Comparison of ENCODE assay signal across 9 mouse cellular contexts in the genomic region with DNA sequence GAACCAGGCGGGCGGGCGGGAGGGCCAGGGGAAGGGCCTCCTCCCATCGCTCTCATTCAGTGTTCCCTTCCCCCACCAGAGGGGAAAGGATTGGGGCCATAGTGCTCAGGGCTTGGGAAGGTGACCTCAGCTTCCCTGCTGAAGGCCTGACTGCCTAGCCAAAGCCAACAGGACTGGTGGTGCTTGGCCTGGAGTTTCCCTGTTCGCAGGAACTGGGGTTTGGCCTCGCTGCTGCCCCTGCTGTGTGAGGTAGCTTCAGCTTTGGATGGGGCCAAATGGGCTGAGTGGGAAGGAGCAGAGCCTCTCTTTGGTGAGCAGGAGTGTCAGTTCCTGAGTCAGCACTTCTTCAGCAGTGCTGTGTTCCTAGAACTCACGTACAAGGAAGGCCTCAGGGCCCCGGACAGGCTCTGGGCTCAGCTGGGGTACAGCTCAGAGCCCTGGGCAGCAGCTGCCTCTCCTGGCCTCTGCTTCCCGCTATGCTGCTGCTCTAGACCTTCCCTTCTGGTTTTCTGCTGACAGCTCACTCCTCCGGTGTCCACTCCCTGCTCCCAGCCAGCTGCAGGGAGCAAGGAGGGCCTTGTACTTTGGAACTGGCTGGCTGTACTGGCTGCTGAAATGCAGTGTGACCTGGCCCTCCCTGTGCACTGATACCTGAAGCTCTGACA. TPM values are rescaled to one million over a fixed set of nuclear protein-coding genes. Genes with fewer than 3 reads are reported as not detected.
A peak's percentile ranks its signal among the peaks of the same experiment; 100 is the strongest.
DNase-seq lines count a peak whose midpoint lies in the region; ATAC-seq and TF ChIP-seq lines count a peak whose summit lies in the region.
"Had no signal": no experiment of that assay in that cellular context is flagged by ENCODE, and none has a peak within 500 bp of the region (broad histone marks: within the 10 kb centered on the region; RNA-seq: fewer than 3 reads in every experiment).

No protein-coding gene starts in this region.

- TF ChIP-seq CTCF in ES-Bruce4 (IDR thresholded peaks at IDR 0.05; ENCODE audit: low read depth, low read length) = no peak
- no peak for TF ChIP-seq CTCF in bone marrow, adult 2 months (IDR thresholded peaks at IDR 0.05; ENCODE audit: control insufficient read depth, insufficient read depth, low read length)
- TF ChIP-seq CTCF in kidney, postnatal 0 days (IDR thresholded peaks at IDR 0.05; ENCODE audit: low read depth) = no peak

- no peak for DNase-seq in kidney, postnatal 0 days (ENCODE audit: low spot score)
- no peak for DNase-seq in frontal cortex, postnatal 10 days (ENCODE audit: low spot score in 2 of 2)
- DNase-seq in testis, postnatal 14 days (ENCODE audit: low spot score) = no peak
- no peak for DNase-seq in layer of hippocampus, adult 8-10 months (ENCODE audit: low spot score in 2 of 2)

- 89% methylated on average over 10 of the region's 10 CpGs for WGBS in bone marrow, adult 2 months
- WGBS in heart, embryonic 11.5 days (ENCODE audit: insufficient replicate concordance) = 53% methylated on average over 10 of the region's 10 CpGs
- 71% methylated on average over 10 of the region's 10 CpGs for WGBS in kidney, postnatal 0 days

- peak; percentile 43 for ATAC-seq in heart, embryonic 11.5 days (replicated peaks; ENCODE audit: insufficient number of reproducible peaks, low FRiP score, low TSS enrichment)
- ATAC-seq in kidney, postnatal 0 days (replicated peaks; ENCODE audit: low FRiP score, low read depth) = peak; percentile 89
- no peak for ATAC-seq in monocyte, adult 5-6 weeks (replicated peaks; ENCODE audit: insufficient number of reproducible peaks, low FRiP score, low TSS enrichment, poor library complexity, severe bottlenecking)

- no peak overlapping the region for H3K4me3 ChIP-seq in ES-Bruce4 (ENCODE audit: low read depth, low read length)
- no peak overlapping the region for H3K4me3 ChIP-seq in bone marrow, adult 2 months (replicated peaks; ENCODE audit: control insufficient read depth, low read depth, low read length)
- H3K4me3 ChIP-seq in heart, embryonic 11.5 days (ENCODE audit: low read depth, low read length) = no peak overlapping the region
- no peak overlapping the region for H3K4me3 ChIP-seq in kidney, postnatal 0 days (replicated peaks; ENCODE audit: low read depth, low read length)
- H3K4me3 ChIP-seq: neural tube, embryonic 12.5 days had no signal

- no peaks in the 10 kb centered on the region for H3K27me3 ChIP-seq in ES-Bruce4 (ENCODE audit: control insufficient read depth, insufficient read depth, low read length, poor library complexity, severe bottlenecking)
- no peaks in the 10 kb centered on the region for H3K27me3 ChIP-seq in heart, embryonic 11.5 days (ENCODE audit: control insufficient read depth, insufficient read depth, low read length)
- no peaks in the 10 kb centered on the region for H3K27me3 ChIP-seq in kidney, postnatal 0 days (ENCODE audit: insufficient read depth, low read length)
- H3K27me3 ChIP-seq: neural tube, embryonic 12.5 days had no signal

- TF ChIP-seq POLR2A in ES-Bruce4 (IDR thresholded peaks at IDR 0.05; ENCODE audit: insufficient read depth, low read length) = no peak
- no peak for TF ChIP-seq POLR2A in bone marrow, adult 2 months (IDR thresholded peaks at IDR 0.05; ENCODE audit: borderline replicate concordance, control insufficient read depth, low read depth, low read length)

- H3K27ac ChIP-seq in ES-Bruce4 (ENCODE audit: insufficient read depth, low read length) = peak overlapping the region; percentile 7
- peak overlapping the region; percentile 16; the same call in 1 of the 2 replicates for H3K27ac ChIP-seq in bone marrow, adult 2 months (ENCODE audit: control insufficient read depth, insufficient read depth, low read depth, low read length, poor library complexity)
- peak overlapping the region; percentile 74 for H3K27ac ChIP-seq in heart, embryonic 11.5 days (ENCODE audit: low read depth, low read length)
- peak overlapping the region; percentile 82 for H3K27ac ChIP-seq in kidney, postnatal 0 days
- H3K27ac ChIP-seq: neural tube, embryonic 12.5 days had no signal

- H3K4me2 ChIP-seq in heart, embryonic 11.5 days = peak overlapping the region; percentile 40
- H3K4me2 ChIP-seq in kidney, postnatal 0 days (ENCODE audit: low read length) = no peak overlapping the region
- H3K4me2 ChIP-seq: neural tube, embryonic 12.5 days had no signal

- H3K9me3 ChIP-seq in ES-Bruce4 (replicated peaks; ENCODE audit: control insufficient read depth, insufficient read depth, low read length, poor library complexity, severe bottlenecking) = no peaks in the 10 kb centered on the region
- no peaks in the 10 kb centered on the region for H3K9me3 ChIP-seq in heart, embryonic 11.5 days (replicated peaks; ENCODE audit: control insufficient read depth, low read length)
- H3K9me3 ChIP-seq in kidney, postnatal 0 days (replicated peaks; ENCODE audit: low read length) = no peaks in the 10 kb centered on the region
- H3K9me3 ChIP-seq: neural tube, embryonic 12.5 days had no signal

- H3K4me1 ChIP-seq in ES-Bruce4 (ENCODE audit: control insufficient read depth, insufficient read depth, low read length) = peaks cover 7% of the 10 kb centered on the region
- H3K4me1 ChIP-seq in bone marrow, adult 2 months (ENCODE audit: control insufficient read depth, insufficient read depth, low read length) = no peaks in the 10 kb centered on the region; the same call in 1 of the 2 replicates
- H3K4me1 ChIP-seq in heart, embryonic 11.5 days (ENCODE audit: control insufficient read depth, insufficient read depth, low read length) = peaks cover 37% of the 10 kb centered on the region
- H3K4me1 ChIP-seq in kidney, postnatal 0 days (replicated peaks; ENCODE audit: insufficient read depth, low read length) = 0 out of 2 replicates have a peak, but pooled peaks cover 2% of the 10 kb centered on the region

- peaks cover 13% of the 10 kb centered on the region for H3K36me3 ChIP-seq in ES-Bruce4 (ENCODE audit: control insufficient read depth, insufficient read depth, low read length, poor library complexity, severe bottlenecking)
- H3K36me3 ChIP-seq in heart, embryonic 11.5 days (ENCODE audit: control insufficient read depth, insufficient read depth, low read length) = peaks cover 19% of the 10 kb centered on the region
- H3K36me3 ChIP-seq in kidney, postnatal 0 days (ENCODE audit: insufficient read depth, low read length) = peaks cover 20% of the 10 kb centered on the region

- no peak for TF ChIP-seq EP300 in ES-Bruce4 (IDR thresholded peaks at IDR 0.05; ENCODE audit: insufficient read depth, low read depth, low read length)

- no peak overlapping the region for H3K9ac ChIP-seq in ES-Bruce4 (ENCODE audit: low read depth, poor library complexity, severe bottlenecking)
- H3K9ac ChIP-seq in heart, embryonic 11.5 days (ENCODE audit: low read depth, low read length) = peak overlapping the region; percentile 16; the same call in 1 of the 2 replicates
- no peak overlapping the region for H3K9ac ChIP-seq in kidney, postnatal 0 days (ENCODE audit: low read depth, low read length)
- H3K9ac ChIP-seq: neural tube, embryonic 12.5 days had no signal

RNA-seq across cellular contexts. Expression of gene Ehd1, which starts 14.7 kb away (rescaled TPM):
- polyA plus RNA-seq in ES-Bruce4 (2011; ENCODE audit: insufficient read depth, insufficient read length, low read depth, missing spikeins) = 81.0 and 81.6 TPM in 2 replicates
- polyA plus RNA-seq in bone marrow, adult 2 months (2011; ENCODE audit: insufficient read depth, insufficient read length, low replicate concordance, missing spikeins) = 40.0 and 63.1 TPM in 2 replicates
- 70.0 and 82.8 TPM in 2 replicates for polyA plus RNA-seq in heart, embryonic 11.5 days (2014; fragmentation: Nextera tagmentation; extraction: Ambion mirVana)
- 64.2 and 73.4 TPM in 2 replicates for polyA plus RNA-seq in kidney, postnatal 0 days (2015; fragmentation: Nextera tagmentation; extraction: Ambion mirVana)
- total RNA-seq in monocyte, adult 5-6 weeks (2017) = 40.8 to 62.5 TPM (median 59.6 TPM) in 3 replicates
- 10 to 100 TPM; 59.1 to 76.4 (median 70.3) TPM for total RNA-seq in layer of hippocampus, adult 8-10 months (2022)

RNA-seq across cellular contexts. Expression of gene Cdc42bpg, which starts 15.0 kb away (rescaled TPM):
- 57.7 and 60.5 TPM in 2 replicates for polyA plus RNA-seq in ES-Bruce4 (2011; ENCODE audit: insufficient read depth, insufficient read length, low read depth, missing spikeins)
- polyA plus RNA-seq in bone marrow, adult 2 months (2011; ENCODE audit: insufficient read depth, insufficient read length, low replicate concordance, missing spikeins) = 7.2 and 13.6 TPM in 2 replicates
- polyA plus RNA-seq in heart, embryonic 11.5 days (2014; fragmentation: Nextera tagmentation; extraction: Ambion mirVana) = 0.44 and 0.74 TPM in 2 replicates
- polyA plus RNA-seq in kidney, postnatal 0 days (2015; fragmentation: Nextera tagmentation; extraction: Ambion mirVana) = 1.0 TPM in 2 replicates
- 1.9 to 4.3 TPM (median 2.2 TPM) in 3 replicates for total RNA-seq in monocyte, adult 5-6 weeks (2017)
- total RNA-seq in layer of hippocampus, adult 8-10 months (2022) = 1 to 10 TPM; 5.9 to 9.5 (median 6.5) TPM

RNA-seq across cellular contexts. Expression of gene Men1, which starts 43.5 kb away (rescaled TPM):
- polyA plus RNA-seq in ES-Bruce4 (2011; ENCODE audit: insufficient read depth, insufficient read length, low read depth, missing spikeins) = 34.8 and 40.5 TPM in 2 replicates
- 17.7 and 33.1 TPM in 2 replicates for polyA plus RNA-seq in bone marrow, adult 2 months (2011; ENCODE audit: insufficient read depth, insufficient read length, low replicate concordance, missing spikeins)
- polyA plus RNA-seq in heart, embryonic 11.5 days (2014; fragmentation: Nextera tagmentation; extraction: Ambion mirVana) = 31.8 and 35.1 TPM in 2 replicates
- 51.9 and 54.6 TPM in 2 replicates for polyA plus RNA-seq in kidney, postnatal 0 days (2015; fragmentation: Nextera tagmentation; extraction: Ambion mirVana)
- 14.1 to 22.5 TPM (median 17.8 TPM) in 3 replicates for total RNA-seq in monocyte, adult 5-6 weeks (2017)
- total RNA-seq in layer of hippocampus, adult 8-10 months (2022) = 10 to 100 TPM; 60.0 to 74.4 (median 63.5) TPM

RNA-seq across cellular contexts. Expression of gene Map4k2, which starts 49.7 kb away (rescaled TPM):
- polyA plus RNA-seq in ES-Bruce4 (2011; ENCODE audit: insufficient read depth, insufficient read length, low read depth, missing spikeins) = 10.7 and 16.9 TPM in 2 replicates
- polyA plus RNA-seq in bone marrow, adult 2 months (2011; ENCODE audit: insufficient read depth, insufficient read length, low replicate concordance, missing spikeins) = 128 and 324 TPM in 2 replicates
- 9.6 and 10.1 TPM in 2 replicates for polyA plus RNA-seq in heart, embryonic 11.5 days (2014; fragmentation: Nextera tagmentation; extraction: Ambion mirVana)
- 12.2 and 13.5 TPM in 2 replicates for polyA plus RNA-seq in kidney, postnatal 0 days (2015; fragmentation: Nextera tagmentation; extraction: Ambion mirVana)
- total RNA-seq in monocyte, adult 5-6 weeks (2017) = 119 to 200 TPM (median 169 TPM) in 3 replicates
- total RNA-seq in layer of hippocampus, adult 8-10 months (2022) = 100 to 1,000 TPM in 2 of 4 experiments, 10 to 100 TPM in 2; 85.0 to 114 (median 103) TPM

RNA-seq across cellular contexts. Expression of gene Atg2a, which starts 49.8 kb away (rescaled TPM):
- 10.9 and 11.1 TPM in 2 replicates for polyA plus RNA-seq in ES-Bruce4 (2011; ENCODE audit: insufficient read depth, insufficient read length, low read depth, missing spikeins)
- polyA plus RNA-seq in bone marrow, adult 2 months (2011; ENCODE audit: insufficient read depth, insufficient read length, low replicate concordance, missing spikeins) = 17.0 and 36.4 TPM in 2 replicates
- 6.1 and 8.4 TPM in 2 replicates for polyA plus RNA-seq in heart, embryonic 11.5 days (2014; fragmentation: Nextera tagmentation; extraction: Ambion mirVana)
- 7.0 and 7.8 TPM in 2 replicates for polyA plus RNA-seq in kidney, postnatal 0 days (2015; fragmentation: Nextera tagmentation; extraction: Ambion mirVana)
- total RNA-seq in monocyte, adult 5-6 weeks (2017) = 32.7 to 41.0 TPM (median 33.2 TPM) in 3 replicates
- total RNA-seq in layer of hippocampus, adult 8-10 months (2022) = 10 to 100 TPM; 34.1 to 41.8 (median 37.1) TPM

Comparison
In these comparisons a context has a peak if more than half of its experiments do, and no peak if none do; other contexts are left out.
1. H3K27ac ChIP-seq: peak in every context shown above with its lines; median percentile 82 in kidney, postnatal 0 days; 74 in heart, embryonic 11.5 days; 16 in bone marrow, adult 2 months; 7 in ES-Bruce4.